Mouse (Mus musculus) lung, postnatal 0 days (tissue): ENCODE data around the gene Thap12.

ENCODE experiments used
- CTCF ChIP-seq: IDR thresholded peaks from 2 replicates; pipeline ENCODE4 v1.5.1; 2016; ENCODE audit warnings: antibody characterized with exemption, mild to moderate bottlenecking
- EP300 ChIP-seq: IDR thresholded peaks from 2 replicates; pipeline ENCODE4 v1.6.1; 2016; ENCODE audit warnings: antibody characterized with exemption, mild to moderate bottlenecking, control low read depth

GRCm38 (mm10) chr7:98704276-98704675 is 1.4 kb downstream of the Thap12 start:
- no peak for TF ChIP-seq CTCF
- no peak for TF ChIP-seq EP300
